Mouse (Mus musculus) megakaryocyte, embryonic 14.5 days (primary cell): ENCODE results near the gene Dok4.

Experiments
- FLI1 ChIP-seq: IDR thresholded peaks from 2 replicates; pipeline ENCODE4 v1.6.1; 2012; ENCODE audit warnings: low read length, inconsistent platforms, mixed read lengths
- GATA1 ChIP-seq: IDR thresholded peaks from 3 replicates; pipeline ENCODE4 v1.6.1; 2012; ENCODE audit warnings: mixed read lengths, low read length, inconsistent platforms, borderline replicate concordance

DNA sequence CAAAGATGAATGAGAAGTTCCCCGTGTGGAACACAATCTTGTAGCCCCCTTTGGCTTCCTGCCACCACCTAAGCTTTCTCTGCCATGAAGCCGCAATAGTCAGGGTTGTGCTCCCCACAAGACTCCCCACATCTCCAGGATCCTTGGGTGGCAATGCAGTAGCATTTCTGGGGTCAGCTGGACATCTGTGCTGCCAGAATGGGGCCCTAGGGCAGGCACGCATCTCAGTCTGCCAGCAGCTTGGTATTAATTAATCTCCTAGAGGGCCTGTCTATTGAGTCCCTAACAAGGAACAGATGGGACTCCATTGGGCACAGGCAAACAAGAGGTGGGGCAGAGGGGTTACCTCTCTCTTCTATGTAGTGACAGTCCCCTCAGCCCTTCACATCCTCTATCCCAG is 4.0 kb downstream of the Dok4 start:
- TF ChIP-seq GATA1 (no peak), FLI1 (no peak)
